Mouse (Mus musculus): ENCODE results near the gene Actg2.

DNA sequence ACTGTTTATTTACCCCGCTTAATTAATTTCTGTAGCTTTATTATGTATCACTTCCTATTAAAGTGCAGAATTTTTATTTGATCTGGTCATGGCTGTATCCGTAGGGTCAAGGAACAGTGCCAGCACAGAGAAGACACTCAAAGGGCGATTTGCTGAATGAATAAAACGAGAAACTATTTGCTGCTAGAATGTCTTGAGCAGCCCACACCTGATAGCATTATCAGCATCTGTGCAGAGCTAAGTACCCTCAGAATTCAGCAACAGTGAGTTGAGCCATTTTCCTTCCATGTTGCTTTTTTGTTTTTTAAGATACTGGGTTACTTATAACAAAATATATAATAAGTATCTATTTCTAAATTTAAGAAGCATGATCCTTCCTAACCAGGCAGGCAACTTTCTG lies 30.5 kb downstream of the Actg2 start:
- no peak for TF ChIP-seq POLR2A (IDR thresholded peaks at IDR 0.05; ENCODE audit: insufficient read length, low read depth)
- TF ChIP-seq E2F4 (IDR thresholded peaks at IDR 0.05; ENCODE audit: insufficient read depth), result no peak
- TF ChIP-seq TCF12 (IDR thresholded peaks at IDR 0.05; ENCODE audit: insufficient read depth, poor library complexity, severe bottlenecking), result no peak
- no peak for TF ChIP-seq MAX (IDR thresholded peaks at IDR 0.05; ENCODE audit: low read depth)
- TF ChIP-seq MYOD1 (IDR thresholded peaks at IDR 0.05; ENCODE audit: control insufficient read depth in 1 of 3, insufficient read length in 2 of 3, low read depth in 2 of 3), result no peak
- no peak for TF ChIP-seq CEBPB (IDR thresholded peaks at IDR 0.05; ENCODE audit: insufficient read depth, poor library complexity, severe bottlenecking)
